Mouse (Mus musculus) heart, embryonic 10.5 days (tissue): ENCODE data around the gene Pla2g15. TPM values are rescaled to one million over a fixed set of nuclear protein-coding genes. Genes with fewer than 3 reads are reported as not detected.

ENCODE experiments used
- DNase-seq: peaks from one replicate; pipeline ENCODE4 v3.0.0-alpha.2; 2017; ENCODE audit warnings: low spot score
- H3K27ac ChIP-seq: fragments of 300-500 bp; sonication (generic); 2 replicates; pipeline ENCODE4 v1.5.1; 2016; ENCODE audit warnings: mild to moderate bottlenecking
- H3K27me3 ChIP-seq: fragments of 300-500 bp; sonication (generic); 2 replicates; pipeline ENCODE4 v1.6.1; 2016; ENCODE audit warnings: mild to moderate bottlenecking; ENCODE audit not compliant: poor library complexity, insufficient read depth, severe bottlenecking
- H3K36me3 ChIP-seq: fragments of 300-500 bp; sonication (generic); 2 replicates; pipeline ENCODE4 v1.6.1; 2016; ENCODE audit warnings: mild to moderate bottlenecking, moderate library complexity
- H3K4me1 ChIP-seq: fragments of 300-500 bp; sonication (generic); 2 replicates; pipeline ENCODE4 v1.6.1; 2016; ENCODE audit warnings: mild to moderate bottlenecking
- H3K4me3 ChIP-seq: fragments of 300-500 bp; sonication (generic); 2 replicates; pipeline ENCODE4 v1.5.1; 2016; ENCODE audit warnings: mild to moderate bottlenecking, moderate library complexity
- H3K9me3 ChIP-seq: fragments of 300-500 bp; sonication (generic); 2 replicates; pipeline ENCODE4 v1.6.1; 2016; ENCODE audit warnings: mild to moderate bottlenecking, moderate library complexity
- WGBS: fragments of 180-500 bp; shearing (Covaris S2); methylation state at CpG from one replicate; pipeline ENCODE4 v1.1.7; 2016; 5-methylcytosine and 5-hydroxymethylcytosine counted together
- polyA plus RNA-seq: library from polyadenylated mRNA; unstranded; fragments of >200 nt; fragmentation: Nextera tagmentation; extraction: Ambion mirVana; gene quantifications from 2 replicates; pipeline ENCODE4 v1.2.1, GENCODE M21; 2016

The Pla2g15 gene
- polyA plus RNA-seq, 1 experiment from 2014 or later, result 13.6 TPM

- Histone ChIP-seq H3K9me3 (no peaks in the 10 kb centered on the region), H3K27me3 (peaks cover 23% of the 10 kb centered on the region), H3K27ac (no peak overlapping the region), H3K4me1 (no peaks in the 10 kb centered on the region), H3K4me3 (no peak overlapping the region), H3K36me3 (peaks cover 63% of the 10 kb centered on the region)
- DNase-seq, result peak; percentile 36
Observed at GRCm38 (mm10) chr8:106129232-106129930, 20.8 kb upstream of the Pla2g15 start.

GRCm38 (mm10) chr8:106129997-106130396 lies 20.2 kb upstream of the Pla2g15 start:
- H3K4me1 ChIP-seq, result peaks cover 4% of the 10 kb centered on the region; the same call in 1 of the 2 replicates
- peak; percentile 31 for DNase-seq
- peaks cover 63% of the 10 kb centered on the region for H3K36me3 ChIP-seq
- no peaks in the 10 kb centered on the region for H3K9me3 ChIP-seq
- H3K4me3 ChIP-seq, result no peak overlapping the region
- no peak overlapping the region for H3K27ac ChIP-seq
- WGBS, result 79% methylated on average over 2 of the region's 2 CpGs
- peaks cover 29% of the 10 kb centered on the region for H3K27me3 ChIP-seq

GRCm38 (mm10) chr8:106130505-106130904 lies 19.7 kb upstream of the Pla2g15 start:
- no peak overlapping the region for H3K4me3 ChIP-seq
- peaks cover 9% of the 10 kb centered on the region for H3K4me1 ChIP-seq
- H3K36me3 ChIP-seq, result peaks cover 63% of the 10 kb centered on the region
- no peak overlapping the region for H3K27ac ChIP-seq
- no peaks in the 10 kb centered on the region for H3K9me3 ChIP-seq
- H3K27me3 ChIP-seq, result peaks cover 34% of the 10 kb centered on the region
- DNase-seq, result peak; percentile 46
- WGBS, result 74% methylated on average over 2 of the region's 2 CpGs

- Histone ChIP-seq H3K36me3 (peaks cover 63% of the 10 kb centered on the region), H3K9me3 (no peaks in the 10 kb centered on the region), H3K27ac (no peak overlapping the region), H3K4me3 (no peak overlapping the region), H3K27me3 (peaks cover 39% of the 10 kb centered on the region), H3K4me1 (peaks cover 14% of the 10 kb centered on the region)
- DNase-seq, result peak; percentile 62
- WGBS, result 90% methylated on average over 4 of the region's 4 CpGs
Observed at GRCm38 (mm10) chr8:106131021-106131420, 19.2 kb upstream of the Pla2g15 start.

GRCm38 (mm10) chr8:106131488-106132222 lies 18.5 kb upstream of the Pla2g15 start:
- peak; percentile 72 for DNase-seq
- H3K4me3 ChIP-seq, result no peak overlapping the region
- 79% methylated on average over 7 of the region's 7 CpGs for WGBS
- H3K4me1 ChIP-seq, result peaks cover 21% of the 10 kb centered on the region
- no peaks in the 10 kb centered on the region for H3K9me3 ChIP-seq
- H3K27me3 ChIP-seq, result peaks cover 45% of the 10 kb centered on the region
- H3K27ac ChIP-seq, result no peak overlapping the region
- H3K36me3 ChIP-seq, result peaks cover 59% of the 10 kb centered on the region

GRCm38 (mm10) chr8:106132356-106132755 lies 17.8 kb upstream of the Pla2g15 start:
- H3K27me3 ChIP-seq, result peaks cover 52% of the 10 kb centered on the region
- no peak overlapping the region for H3K27ac ChIP-seq
- WGBS, result 89% methylated on average over 11 of the region's 11 CpGs
- peak; percentile 71 for DNase-seq
- no peaks in the 10 kb centered on the region for H3K9me3 ChIP-seq
- H3K36me3 ChIP-seq, result peaks cover 52% of the 10 kb centered on the region
- no peak overlapping the region for H3K4me3 ChIP-seq
- peaks cover 28% of the 10 kb centered on the region for H3K4me1 ChIP-seq

GRCm38 (mm10) chr8:106133526-106133925 lies 16.7 kb upstream of the Pla2g15 start:
- no peak overlapping the region for H3K27ac ChIP-seq
- H3K4me3 ChIP-seq, result no peak overlapping the region
- peaks cover 44% of the 10 kb centered on the region for H3K36me3 ChIP-seq
- peak; percentile 72 for DNase-seq
- H3K4me1 ChIP-seq, result peaks cover 40% of the 10 kb centered on the region
- peaks cover 53% of the 10 kb centered on the region for H3K27me3 ChIP-seq
- 64% methylated on average over 13 of the region's 13 CpGs for WGBS
- H3K9me3 ChIP-seq, result no peaks in the 10 kb centered on the region

- Histone ChIP-seq H3K4me3 (no peak overlapping the region), H3K4me1 (peaks cover 43% of the 10 kb centered on the region), H3K36me3 (peaks cover 40% of the 10 kb centered on the region), H3K9me3 (no peaks in the 10 kb centered on the region), H3K27ac (no peak overlapping the region), H3K27me3 (peaks cover 53% of the 10 kb centered on the region)
- 72% methylated on average over 6 of the region's 6 CpGs for WGBS
- DNase-seq, result peak; percentile 66
Observed at GRCm38 (mm10) chr8:106133946-106134345, 16.3 kb upstream of the Pla2g15 start.

- Histone ChIP-seq H3K4me1 (peaks cover 43% of the 10 kb centered on the region), H3K9me3 (no peaks in the 10 kb centered on the region), H3K27me3 (peaks cover 53% of the 10 kb centered on the region), H3K36me3 (peaks cover 31% of the 10 kb centered on the region), H3K4me3 (peak overlapping the region; percentile 69), H3K27ac (0 out of 2 replicates have a peak overlapping the region, but pooled peaks have one; percentile 87)
- DNase-seq, result peak; percentile 74
- 18% methylated on average over 14 of the region's 14 CpGs for WGBS
Observed at GRCm38 (mm10) chr8:106134751-106135571, 15.2 kb upstream of the Pla2g15 start.

- Histone ChIP-seq H3K4me3 (peak overlapping the region; percentile 69), H3K36me3 (peaks cover 23% of the 10 kb centered on the region), H3K27ac (peak overlapping the region; percentile 87; the same call in 1 of the 2 replicates), H3K27me3 (peaks cover 53% of the 10 kb centered on the region), H3K4me1 (peaks cover 43% of the 10 kb centered on the region), H3K9me3 (no peaks in the 10 kb centered on the region)
- 4% methylated on average over 19 of the region's 19 CpGs for WGBS
- no peak for DNase-seq
Observed at GRCm38 (mm10) chr8:106135672-106136071, 14.5 kb upstream of the Pla2g15 start.

GRCm38 (mm10) chr8:106136156-106137130 lies 13.8 kb upstream of the Pla2g15 start, which contains the start of gene Esrp2:
TSS of gene Esrp2 (minus strand) at chr8:106136974.
- H3K27me3 ChIP-seq, result peaks cover 53% of the 10 kb centered on the region

More at GRCm38 (mm10) chr8:106136156-106137130, 13.8 kb upstream of the Pla2g15 start, which contains the start of gene Esrp2:
- peaks cover 46% of the 10 kb centered on the region for H3K4me1 ChIP-seq
- under 1% methylated on average over 86 of the region's 86 CpGs for WGBS
- peaks cover 16% of the 10 kb centered on the region for H3K36me3 ChIP-seq
- no peaks in the 10 kb centered on the region for H3K9me3 ChIP-seq
- DNase-seq, result peak; percentile 86
- H3K27ac ChIP-seq, result peak within 1 kb of the TSS; percentile 87
- H3K4me3 ChIP-seq, result peak within 1 kb of the TSS; percentile 69
